Mouse (Mus musculus) ovary, postnatal 10 days (tissue): ENCODE measurements around the gene Ppfibp2.

Experiments
- DNase-seq: peaks from one replicate; pipeline ENCODE4 v3.0.0; 2022; ENCODE audit warnings: low spot score

Ppfibp2 gene

DNA sequence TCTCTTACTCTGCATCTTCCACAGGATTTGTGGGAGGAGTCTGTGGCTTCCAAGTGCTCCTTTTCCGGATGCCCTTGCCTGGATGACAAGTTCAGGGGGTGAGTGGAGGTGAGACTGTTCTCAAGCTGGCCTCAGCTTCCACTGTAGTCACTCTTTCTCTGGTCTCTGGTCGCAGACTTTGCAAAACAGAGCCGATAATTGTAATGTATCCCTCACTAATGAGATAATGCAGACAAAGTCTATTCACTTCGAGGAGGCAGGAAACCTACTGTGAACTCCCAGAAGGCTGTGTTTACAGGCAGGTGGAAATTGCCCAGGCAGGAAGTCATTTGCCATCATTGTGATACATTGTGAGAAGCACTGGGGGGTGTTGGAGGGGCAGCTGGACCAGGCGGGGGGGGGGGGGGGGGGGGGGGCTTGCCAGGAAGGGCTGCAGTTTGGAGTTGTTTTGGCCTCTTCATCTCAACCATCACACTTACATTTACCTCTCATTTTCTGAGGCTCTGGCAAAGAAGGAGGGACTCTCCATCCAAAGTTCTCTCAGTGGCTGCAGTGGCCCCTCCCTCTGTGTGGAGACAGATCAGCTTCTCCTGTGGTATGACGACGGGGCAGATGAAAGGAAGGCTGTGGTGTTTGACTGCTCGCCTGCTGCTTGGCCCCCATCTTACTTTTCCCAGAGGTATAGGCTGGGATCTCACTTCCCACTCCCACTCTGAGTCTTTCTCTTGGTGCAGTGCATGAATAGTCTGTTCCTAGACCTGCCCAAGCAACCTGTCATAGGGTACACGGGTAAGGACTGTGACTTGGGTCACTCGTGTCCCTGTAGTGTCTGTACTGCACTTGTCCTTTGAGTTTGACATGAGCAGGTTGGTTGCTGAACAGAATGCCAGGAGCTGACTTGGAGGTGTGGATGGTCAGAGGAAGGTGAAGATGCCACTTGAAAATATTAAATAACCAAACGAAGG lies 23.3 kb downstream of the Ppfibp2 start:
- no peak for DNase-seq

DNA sequence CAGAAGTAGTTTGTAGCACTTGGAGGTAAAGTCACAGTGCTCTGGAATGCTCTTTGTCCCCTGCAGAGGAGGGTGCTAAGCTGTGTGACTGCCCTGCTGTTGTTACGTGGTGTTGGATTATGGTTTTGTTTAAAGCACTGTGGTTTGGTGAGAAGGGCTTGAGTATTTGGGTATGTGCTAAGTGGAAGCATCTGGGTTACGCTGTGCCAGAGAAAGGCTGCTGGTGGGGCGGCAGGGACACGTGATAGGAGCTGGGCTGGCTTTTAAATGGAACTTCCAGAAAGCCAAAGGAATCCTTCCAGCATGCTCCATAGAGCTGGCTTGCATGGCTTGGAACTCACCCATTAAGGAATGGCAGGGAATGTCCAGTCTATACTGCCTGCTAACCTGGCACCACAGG lies 24.2 kb downstream of the Ppfibp2 start:
- no peak for DNase-seq

DNA sequence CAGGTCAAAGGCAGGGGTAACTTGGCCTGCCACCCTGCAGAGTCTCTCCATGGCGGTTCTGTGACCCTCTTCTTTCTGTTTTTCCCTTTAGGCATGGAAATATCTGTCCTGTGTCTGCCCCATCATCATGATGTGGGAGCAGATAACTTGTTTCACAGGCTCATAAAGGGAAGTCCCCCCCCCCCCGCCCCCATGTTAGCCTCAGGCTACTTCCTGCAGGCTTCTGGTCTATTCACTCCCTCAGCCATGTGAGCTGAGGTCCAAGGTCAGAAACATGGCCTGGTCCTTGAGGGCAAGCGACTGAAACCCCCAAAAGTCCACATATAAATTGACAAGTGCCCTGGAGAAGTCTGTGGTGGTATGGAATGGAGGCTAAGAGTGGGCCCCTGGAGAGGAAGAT lies 25.1 kb downstream of the Ppfibp2 start:
- no peak for DNase-seq

DNA sequence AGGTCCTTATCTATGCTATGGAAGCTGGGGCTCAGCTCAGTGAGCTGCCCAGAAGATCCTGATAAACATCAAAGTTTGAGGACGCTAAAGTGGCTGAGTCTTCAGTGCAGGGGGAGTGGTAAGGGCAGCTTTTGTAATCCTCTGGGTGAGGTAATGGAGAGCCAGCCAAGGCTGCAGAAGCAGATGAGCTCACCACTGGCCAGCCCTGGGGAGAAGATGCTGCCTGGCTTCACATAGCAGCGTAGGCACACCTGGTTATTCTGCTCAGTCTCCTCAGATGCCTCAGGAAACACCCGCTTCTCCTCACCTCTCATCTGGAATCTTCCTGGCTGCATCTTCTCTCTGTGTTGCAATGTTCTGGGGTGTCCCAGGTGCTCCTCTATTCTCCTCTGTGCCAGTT lies 29.4 kb downstream of the Ppfibp2 start:
- no peak for DNase-seq

DNA sequence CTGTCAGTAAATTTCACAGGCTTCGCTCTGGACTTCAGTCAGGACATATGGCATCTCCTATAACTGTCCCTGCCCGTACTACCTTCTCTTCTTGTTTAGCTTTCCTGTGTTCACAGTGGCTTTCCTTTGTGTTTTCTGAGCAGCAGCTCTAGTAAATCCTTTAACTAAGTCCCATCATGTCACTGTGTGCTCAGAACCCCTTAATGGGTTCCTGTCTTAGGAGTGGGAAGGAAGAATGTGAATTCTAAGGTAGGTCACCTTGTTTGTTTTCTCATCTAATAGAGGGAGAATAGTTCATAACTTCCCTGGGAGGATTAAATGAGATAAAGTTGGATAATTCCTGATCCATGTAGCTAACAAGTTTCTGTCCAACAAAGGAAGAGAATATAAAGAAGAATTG lies 30.1 kb downstream of the Ppfibp2 start, which contains the start of gene 5330417H12Rik:
Gene 5330417H12Rik (minus strand): TSS at position 101 of the 400 bp plus-strand sequence.
- DNase-seq: no peak

DNA sequence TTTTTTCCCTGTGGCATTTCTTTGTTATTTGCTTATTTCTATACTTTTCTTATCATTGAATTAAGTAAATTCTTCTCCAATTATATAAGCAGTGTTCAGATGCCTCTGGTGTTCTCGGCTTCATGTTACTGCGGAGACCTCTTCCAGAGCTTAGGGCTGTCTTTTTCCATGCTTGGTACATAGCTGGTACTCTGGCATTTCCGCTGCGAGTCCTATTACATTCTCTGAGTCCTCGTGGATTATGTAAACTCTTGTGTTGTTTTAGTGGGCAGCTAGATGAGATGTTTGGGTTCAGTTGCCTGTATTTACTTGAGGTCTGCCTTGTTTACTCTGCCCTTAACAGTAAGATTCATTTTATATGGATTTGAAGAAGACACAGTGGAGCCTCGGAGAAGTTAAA lies 30.8 kb downstream of the Ppfibp2 start:
- DNase-seq: no peak

DNA sequence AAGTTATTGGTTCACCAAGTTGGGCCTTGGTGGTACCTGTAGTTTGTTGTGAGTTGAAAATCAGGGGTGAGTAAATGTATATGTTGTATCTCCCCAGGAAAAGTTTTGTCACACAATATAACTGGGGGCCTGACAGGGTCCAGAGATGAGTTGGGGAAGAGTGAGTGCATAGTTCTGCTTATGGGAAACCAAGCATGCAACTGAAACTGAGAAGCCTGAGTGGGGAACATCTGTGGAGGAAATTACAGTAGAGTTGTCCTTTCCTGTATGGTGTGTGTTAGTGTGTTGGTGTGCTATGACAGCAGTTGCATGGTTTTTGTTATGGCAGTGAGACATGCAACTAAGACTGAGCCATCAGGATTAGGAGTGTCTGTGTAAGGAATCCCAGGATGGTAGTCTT lies 33.4 kb downstream of the Ppfibp2 start:
- no peak for DNase-seq

DNA sequence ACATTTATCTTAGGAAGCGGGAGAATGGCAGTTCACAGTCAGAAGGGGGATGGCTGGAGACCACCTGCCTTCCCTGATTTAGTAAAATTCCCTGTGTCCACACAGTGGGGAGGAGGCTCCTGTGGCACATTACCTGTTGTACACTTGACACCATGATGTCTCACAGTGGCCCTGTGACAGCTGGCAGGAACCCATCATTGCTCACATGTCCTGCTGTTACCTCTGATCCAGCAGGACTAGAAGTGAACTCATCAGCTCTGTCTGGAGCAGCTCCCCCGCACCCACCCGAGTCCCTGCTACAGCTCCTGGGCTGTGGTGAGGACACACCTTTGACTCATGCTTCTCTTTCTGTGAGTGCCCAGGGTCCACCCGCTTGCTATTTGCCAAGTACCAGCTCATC lies 38.2 kb downstream of the Ppfibp2 start:
- DNase-seq: no peak

DNA sequence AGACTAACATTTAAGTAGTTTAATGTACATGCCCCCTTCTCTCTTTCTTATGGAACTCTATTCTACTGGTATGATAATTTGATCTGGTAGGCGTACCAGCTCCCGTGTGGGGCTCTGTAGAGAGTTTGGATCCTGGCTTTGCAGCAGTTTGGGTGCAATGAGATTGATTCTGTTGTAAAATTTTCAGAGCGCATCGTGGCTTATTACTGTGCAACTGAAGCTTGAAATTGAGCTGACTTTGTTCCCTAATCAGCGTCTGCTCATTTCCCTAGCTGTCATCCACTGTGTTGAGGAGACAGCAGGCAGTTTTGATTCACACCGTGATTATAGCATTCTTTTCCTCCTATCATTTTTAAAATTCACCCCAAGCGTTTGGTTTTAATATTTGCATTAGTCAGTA lies 42.4 kb downstream of the Ppfibp2 start:
- DNase-seq: no peak

DNA sequence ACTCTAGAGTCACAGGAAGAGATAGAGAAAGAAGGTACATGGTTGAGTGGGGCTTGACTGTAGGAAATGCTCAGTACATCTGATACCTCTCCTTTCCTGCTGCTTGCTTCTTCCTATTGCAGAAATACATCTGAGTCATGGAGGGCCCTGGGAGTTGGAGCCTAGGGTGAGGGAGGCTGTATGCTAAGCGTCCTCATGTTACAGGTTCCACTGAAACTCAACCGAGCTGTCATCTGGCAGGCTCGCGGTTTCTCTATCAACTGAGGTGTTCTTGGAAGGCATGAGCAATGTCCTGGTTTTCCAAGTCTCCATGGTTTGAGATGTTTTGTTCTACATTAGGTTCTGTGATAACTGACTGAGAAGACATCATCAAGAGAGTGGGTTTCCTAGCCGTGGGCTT lies 43.0 kb downstream of the Ppfibp2 start:
- no peak for DNase-seq

DNA sequence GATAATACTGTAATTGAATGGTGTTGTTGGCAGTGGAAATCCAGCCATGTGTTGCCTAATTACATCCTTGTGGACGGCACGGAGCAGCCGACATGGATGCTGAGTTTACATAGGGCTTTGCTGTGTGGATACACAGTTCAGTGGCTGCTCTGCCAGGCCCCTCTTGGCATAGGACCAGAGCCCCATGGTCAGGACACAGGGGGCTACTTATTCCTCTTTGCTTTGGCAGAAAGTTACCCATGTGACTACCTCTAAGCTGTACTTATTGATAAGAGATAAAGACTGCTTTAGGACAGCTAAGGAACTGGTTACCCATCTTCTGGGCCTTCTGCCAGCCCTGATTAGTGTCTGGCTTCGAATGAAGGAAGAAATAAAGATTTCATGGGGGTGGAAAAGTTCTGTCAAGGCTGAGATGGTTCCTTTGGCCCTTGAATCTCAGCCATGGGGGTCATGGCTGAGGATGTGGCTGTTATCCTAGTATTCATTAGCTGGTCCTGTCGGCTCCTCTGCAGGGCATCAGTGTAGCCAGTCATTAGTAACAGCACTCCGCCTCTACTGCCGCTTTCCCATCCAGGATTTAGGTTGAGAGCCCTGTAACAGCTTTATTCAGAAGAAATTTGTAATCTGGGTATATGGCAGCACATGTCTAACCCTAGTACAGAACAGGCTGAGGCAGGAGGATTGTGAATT lies 47.7 kb downstream of the Ppfibp2 start:
- DNase-seq: no peak

DNA sequence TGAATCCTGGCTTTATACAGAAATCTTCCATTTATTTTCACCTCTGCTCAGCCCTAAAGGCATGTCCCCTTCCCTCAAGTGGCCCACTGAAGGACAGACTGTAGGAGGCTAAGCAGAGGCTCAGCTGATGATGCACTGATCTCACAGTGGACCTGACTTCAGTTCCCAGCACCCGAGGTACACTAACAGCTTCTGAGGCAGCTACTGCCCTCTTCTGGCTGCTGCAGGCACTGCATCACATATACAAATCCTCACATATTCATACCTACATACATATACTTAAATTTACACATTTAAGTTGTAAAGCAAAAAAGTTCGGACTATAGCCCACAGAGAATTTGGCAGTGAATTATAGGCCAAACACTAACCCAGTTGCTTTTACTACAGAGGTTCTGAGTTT lies 50.0 kb downstream of the Ppfibp2 start:
- DNase-seq: no peak

DNA sequence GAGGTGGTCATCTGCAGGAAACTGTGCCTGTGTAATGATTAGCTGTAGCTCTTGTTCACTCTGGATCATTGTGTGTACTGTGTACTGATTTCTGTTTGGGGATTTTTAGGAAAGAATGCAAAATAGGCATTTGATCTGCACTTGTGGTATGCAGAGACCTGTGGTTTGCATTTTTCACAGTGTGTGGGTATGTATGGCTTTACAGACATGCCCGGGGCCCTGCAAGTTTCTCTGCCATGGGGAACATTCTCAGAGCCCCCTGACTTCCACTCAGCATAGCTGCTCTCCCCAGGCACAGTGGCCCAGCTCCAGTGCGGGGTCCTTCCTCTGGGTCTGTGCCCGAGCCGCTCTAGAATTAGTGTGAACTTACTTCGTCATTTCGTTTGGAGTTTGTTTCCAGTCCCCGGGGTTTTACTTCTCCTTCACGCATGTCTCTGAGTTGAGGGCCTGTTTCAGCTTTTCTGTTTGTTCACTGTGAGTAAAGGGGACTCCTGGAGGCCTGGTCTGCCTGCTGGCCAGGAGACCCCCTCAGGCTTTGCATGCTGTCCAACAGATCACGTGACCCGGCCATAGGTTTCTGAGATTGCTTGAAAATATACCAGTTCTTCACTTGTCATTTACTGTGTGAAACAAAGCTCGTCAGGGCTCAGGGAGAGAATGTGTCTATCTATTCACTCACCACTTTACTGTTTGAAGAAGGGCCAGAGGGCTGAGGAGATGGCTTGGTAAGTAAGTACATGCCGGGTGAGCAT lies 54.1 kb downstream of the Ppfibp2 start:
- DNase-seq: no peak

DNA sequence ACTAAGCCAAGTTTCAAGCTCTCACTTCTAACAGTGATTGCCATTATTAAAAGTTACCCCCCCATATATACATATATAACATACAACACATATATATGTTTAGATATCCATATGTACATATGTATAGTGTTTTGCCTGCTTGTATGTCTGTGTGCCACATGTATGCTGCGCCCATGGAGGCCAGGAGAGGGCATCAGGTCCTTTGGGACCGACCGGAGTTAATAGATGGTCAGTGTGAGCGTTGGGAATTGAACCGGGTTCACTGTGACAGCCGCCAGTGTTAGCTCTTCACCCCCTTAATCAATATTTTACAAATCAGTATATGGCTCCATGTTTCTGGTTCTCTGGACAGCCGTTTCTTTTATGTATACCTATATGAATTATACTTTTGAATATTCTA lies 55.0 kb downstream of the Ppfibp2 start:
- no peak for DNase-seq

DNA sequence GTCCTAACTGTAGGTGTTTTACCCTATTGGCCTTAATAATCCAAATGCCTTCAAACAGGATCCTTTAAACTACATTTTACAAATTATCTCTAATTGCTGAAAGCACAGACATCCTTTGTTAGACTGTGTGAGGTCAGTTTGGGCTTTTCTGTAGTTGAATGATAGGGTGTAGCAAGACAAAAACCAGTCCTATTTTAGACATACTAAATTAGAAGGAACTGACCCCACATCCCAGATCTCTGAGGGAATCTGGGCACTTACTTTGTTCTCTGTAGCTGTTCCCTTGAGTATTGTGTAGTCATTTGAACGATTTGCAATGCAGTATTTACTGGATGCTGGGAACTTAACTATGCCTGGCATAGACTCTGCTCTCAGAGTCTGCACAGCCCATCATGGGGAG lies 56.8 kb downstream of the Ppfibp2 start:
- no peak for DNase-seq

DNA sequence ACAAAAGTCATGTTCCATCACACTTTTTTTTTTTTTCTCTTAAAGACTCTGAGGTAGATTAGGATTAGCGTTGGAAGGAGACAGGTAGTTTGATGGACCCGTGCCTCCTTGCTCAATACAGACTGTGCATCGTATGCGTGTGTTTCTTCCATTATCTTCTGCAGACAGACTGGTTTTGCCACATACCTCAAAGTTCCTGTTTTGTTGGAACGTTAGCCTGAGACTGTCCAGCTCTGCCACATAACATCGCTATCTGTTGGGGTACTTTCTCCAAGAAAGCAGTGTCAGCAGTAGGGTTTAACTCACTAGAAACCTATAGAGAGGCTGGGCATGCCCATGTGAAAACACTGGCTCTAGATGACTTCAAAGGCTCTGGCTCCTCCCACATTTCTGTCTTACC lies 61.4 kb downstream of the Ppfibp2 start:
- DNase-seq: no peak

DNA sequence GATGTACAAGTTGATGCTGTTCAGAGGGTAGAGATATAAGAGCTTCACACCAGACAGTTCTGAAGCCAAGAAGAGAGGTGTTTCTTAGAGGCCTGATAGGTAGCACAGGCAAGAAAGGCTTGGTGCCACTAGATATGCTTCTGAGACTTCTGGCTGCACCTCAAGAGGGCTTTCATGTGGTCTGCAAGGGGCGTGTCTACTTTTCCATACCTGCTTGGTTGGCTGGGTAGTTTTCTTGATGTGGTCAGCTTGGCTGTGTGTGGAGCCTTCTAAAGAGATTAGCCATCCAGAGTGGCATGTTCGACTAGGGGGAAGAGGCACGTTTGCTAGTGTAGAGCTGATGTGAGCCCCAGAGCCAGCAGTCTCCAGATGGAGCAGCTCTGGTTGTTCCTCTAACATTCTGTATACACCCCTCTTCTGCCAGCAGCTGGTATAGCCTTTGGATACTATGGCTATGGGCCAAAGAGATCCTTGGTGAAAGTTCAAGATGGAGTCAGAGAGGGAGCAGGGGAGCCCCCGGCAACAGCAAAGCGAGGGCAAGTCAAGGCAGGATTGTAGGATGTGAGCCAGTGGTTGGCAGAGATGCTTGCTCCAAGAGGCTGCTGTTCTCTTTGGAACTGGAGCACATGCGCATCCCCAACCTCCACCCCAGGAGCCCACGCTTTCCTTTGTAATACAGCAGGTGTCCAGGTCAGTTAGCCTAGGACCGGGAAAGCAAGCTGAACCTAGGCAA lies 64.3 kb downstream of the Ppfibp2 start:
- DNase-seq: no peak

DNA sequence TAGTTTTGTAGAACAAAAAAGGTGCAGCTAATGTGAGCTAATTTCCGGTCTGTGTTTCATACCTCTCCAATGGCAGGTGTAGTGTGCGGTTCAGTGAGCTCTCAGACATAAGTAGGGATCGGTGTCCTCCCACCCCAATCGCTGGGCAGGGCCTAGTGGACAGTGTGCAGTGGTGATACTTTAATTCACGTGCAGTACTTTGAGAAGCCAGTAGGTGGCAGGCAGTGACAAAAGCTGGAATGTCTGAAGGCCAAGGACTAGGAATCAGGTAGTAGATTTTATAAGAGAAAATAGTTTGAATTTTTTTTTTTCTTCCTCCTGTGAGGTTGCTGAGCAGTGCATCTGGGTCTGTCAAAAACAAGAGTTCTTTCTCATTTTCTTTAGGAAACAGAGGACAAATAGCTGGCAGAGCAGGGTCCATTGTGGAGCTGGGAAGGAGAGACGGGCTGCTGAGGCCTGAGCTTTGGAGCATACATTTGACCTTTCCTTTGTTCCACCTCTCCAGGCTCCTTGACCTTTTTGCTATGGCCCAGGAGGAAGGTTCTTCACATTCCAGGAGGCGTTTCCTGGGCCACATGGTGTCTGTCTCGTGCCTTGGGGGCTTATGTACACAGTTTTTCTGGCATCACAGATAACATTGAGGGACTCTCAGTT lies 66.3 kb downstream of the Ppfibp2 start:
- no peak for DNase-seq

DNA sequence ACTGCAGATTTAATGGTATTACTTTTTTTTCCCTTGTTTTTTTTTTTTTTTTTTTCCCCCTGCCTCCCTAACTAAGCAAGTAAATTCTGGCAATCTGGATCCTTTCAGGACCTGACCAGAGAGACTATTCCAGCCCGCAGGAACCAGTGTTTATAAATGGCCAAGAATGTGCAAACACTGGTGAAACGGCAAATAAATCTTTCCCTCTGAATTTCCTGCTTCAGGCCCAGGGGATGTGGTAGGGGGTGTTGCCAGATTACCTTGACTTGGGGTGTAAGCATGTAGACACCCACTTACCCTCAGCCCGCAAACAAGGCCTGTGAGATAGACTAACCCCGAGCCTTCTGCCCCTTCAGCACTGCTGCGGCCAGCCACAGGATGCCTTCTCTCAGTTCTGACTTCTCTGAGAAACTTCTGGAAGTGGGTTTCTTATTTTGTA lies 66.9 kb downstream of the Ppfibp2 start:
- no peak for DNase-seq

DNA sequence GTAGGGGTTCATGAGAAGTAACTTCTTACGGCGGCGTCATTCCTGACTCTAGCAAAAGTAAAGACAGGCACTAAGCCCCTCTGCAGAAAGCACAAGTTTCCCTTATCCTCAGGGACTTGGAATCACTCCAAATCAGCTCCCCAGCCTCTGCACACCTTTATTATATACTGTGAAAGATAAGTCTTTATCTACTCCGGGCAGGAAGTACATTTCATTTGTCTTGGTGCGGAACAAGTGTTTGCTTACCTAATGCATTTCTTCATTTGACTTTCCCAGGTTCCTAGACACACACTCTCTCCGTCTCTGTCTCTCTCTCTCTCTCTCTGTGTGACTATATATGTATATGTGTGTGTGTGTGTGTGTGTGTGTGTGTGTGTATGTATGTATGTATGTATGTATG lies 68.6 kb downstream of the Ppfibp2 start:
- DNase-seq: no peak
